Mouse (Mus musculus) megakaryocyte, embryonic 14.5 days (primary cell): ENCODE results near the gene Thap4.

Source experiments
- FLI1 ChIP-seq: IDR thresholded peaks from 2 replicates; pipeline ENCODE4 v1.6.1; 2012; ENCODE audit warnings: low read length, inconsistent platforms, mixed read lengths
- GATA1 ChIP-seq: IDR thresholded peaks from 3 replicates; pipeline ENCODE4 v1.6.1; 2012; ENCODE audit warnings: mixed read lengths, low read length, inconsistent platforms, borderline replicate concordance

DNA sequence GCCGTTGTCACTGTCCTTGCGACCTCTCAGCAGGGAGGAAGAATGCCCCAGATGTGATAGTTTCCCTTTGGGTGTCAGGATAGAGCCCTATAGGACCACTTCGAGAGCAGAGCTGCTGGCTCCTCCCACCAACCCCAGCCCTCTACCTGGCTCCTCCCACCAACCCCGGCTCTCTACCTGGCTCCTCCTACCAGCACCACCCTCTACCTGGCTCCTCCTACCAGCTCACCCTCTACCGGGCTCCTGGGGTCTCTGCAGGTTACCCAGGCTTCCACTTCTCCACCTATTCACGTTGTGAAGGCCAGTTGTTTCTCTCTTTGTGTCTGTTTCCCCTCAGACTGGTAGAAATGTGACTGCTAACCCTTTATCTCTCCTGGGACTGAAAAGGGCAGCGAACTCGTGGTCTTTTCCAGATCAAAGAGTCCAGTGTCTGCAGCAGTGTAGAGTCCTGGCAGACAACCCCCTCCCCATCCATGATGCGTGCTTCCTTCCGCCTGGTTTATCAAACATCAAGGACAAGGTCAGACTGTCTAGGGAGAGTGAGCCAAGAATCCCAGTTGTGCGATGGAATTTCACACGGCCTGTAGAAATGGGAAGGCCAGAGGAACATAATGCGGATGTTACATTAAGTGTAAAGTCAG is 86.8 kb downstream of the Thap4 start:
- TF ChIP-seq GATA1 (no peak), FLI1 (no peak)
